Mouse (Mus musculus) liver, postnatal 0 days (tissue): ENCODE measurements at regions not wholly inside any gene's neighbourhood (a gene's known extent, or its start where the extent isn't known, plus 50 kb on each side); places are given as distances from the start of the nearest gene placed in this dataset.
"Not testable (repeated sequence)": the region's sequence is repeated elsewhere in the genome, so short reads cannot be mapped to it uniquely, and the experiment has no call there.

Experiments
- ATAC-seq: fragments of 200-750 bp; cut with Nextera tagmentation; 2 replicates; pipeline ENCODE4 v1.8.0; 2017; ENCODE audit warnings: mild to moderate bottlenecking, moderate library complexity
- DNase-seq: peaks from one replicate; pipeline ENCODE4 v3.0.0-alpha.2; 2016
- H3K27ac ChIP-seq: fragments of 300-500 bp; sonication (generic); 2 replicates; pipeline ENCODE4 v1.5.1; 2014; ENCODE audit warnings: antibody characterized with exemption, moderate library complexity, mild to moderate bottlenecking, low read depth
- H3K27me3 ChIP-seq: fragments of 300-500 bp; sonication (generic); 2 replicates; pipeline ENCODE4 v1.6.1; 2014; ENCODE audit warnings: low read length, control low read depth, mixed read lengths; ENCODE audit not compliant: insufficient read depth
- H3K36me3 ChIP-seq: fragments of 300-500 bp; sonication (generic); replicated peaks from 2 replicates; pipeline ENCODE4 v1.6.1; 2014; ENCODE audit warnings: mild to moderate bottlenecking, control low read depth, low read length, moderate library complexity, mixed read lengths; ENCODE audit not compliant: insufficient read depth
- H3K4me1 ChIP-seq: fragments of 300-500 bp; sonication (generic); 2 replicates; pipeline ENCODE4 v1.6.1; 2014; ENCODE audit warnings: antibody characterized with exemption, mild to moderate bottlenecking, control low read depth; ENCODE audit not compliant: insufficient read depth
- H3K4me2 ChIP-seq: fragments of 300-500 bp; sonication (generic); 2 replicates; pipeline ENCODE4 v1.6.1; 2014; ENCODE audit warnings: low read depth, mild to moderate bottlenecking, low read length, moderate library complexity, mixed read lengths
- H3K4me3 ChIP-seq: fragments of 300-500 bp; sonication (generic); 2 replicates; pipeline ENCODE4 v1.5.1; 2014; ENCODE audit warnings: low read depth, low read length
- H3K9ac ChIP-seq: fragments of 300-500 bp; sonication (generic); replicated peaks from 2 replicates; pipeline ENCODE4 v1.6.1; 2014; ENCODE audit warnings: mild to moderate bottlenecking, moderate library complexity
- H3K9me3 ChIP-seq: fragments of 300-500 bp; sonication (generic); 2 replicates; pipeline ENCODE4 v1.6.1; 2016; ENCODE audit warnings: mild to moderate bottlenecking, control low read depth, low read length, mixed read lengths
- CTCF ChIP-seq: sonication (generic); IDR thresholded peaks from 2 replicates; pipeline ENCODE4 v1.5.1; 2016; ENCODE audit warnings: antibody characterized with exemption, low read depth
- EP300 ChIP-seq: IDR thresholded peaks from 2 replicates; pipeline ENCODE4 v1.6.1; 2016; ENCODE audit warnings: antibody characterized with exemption, low read depth, mild to moderate bottlenecking
- WGBS: fragments of 180-500 bp; shearing (Covaris S2); extraction: QIAGEN DNeasy Blood & Tissue Kit; methylation state at CpG from one replicate; pipeline ENCODE4 v1.1.7; 2014; ENCODE audit not compliant: insufficient replicate concordance; 5-methylcytosine and 5-hydroxymethylcytosine counted together

- ATAC-seq: no peak
- WGBS: 71% methylated on average over 2 of the region's 2 CpGs
- no peak overlapping the region for H3K4me2 ChIP-seq
- H3K27me3 ChIP-seq: no peaks in the 10 kb centered on the region
- H3K27ac ChIP-seq: no peak overlapping the region
- no peak overlapping the region for H3K9ac ChIP-seq
- DNase-seq: no peak
- H3K4me1 ChIP-seq: no peaks in the 10 kb centered on the region
- no peaks in the 10 kb centered on the region for H3K36me3 ChIP-seq
- H3K4me3 ChIP-seq: no peak overlapping the region
- no peaks in the 10 kb centered on the region for H3K9me3 ChIP-seq
- no peak for TF ChIP-seq CTCF
- TF ChIP-seq EP300: no peak
Measured at GRCm38 (mm10) chr1:176529037-176529436, 253.9 kb upstream of the Pld5 start.

GRCm38 (mm10) chr1:176511467-176511866, 236.4 kb upstream of the Pld5 start:
- no peak overlapping the region for H3K4me3 ChIP-seq
- no peak overlapping the region for H3K9ac ChIP-seq
- no peaks in the 10 kb centered on the region for H3K4me1 ChIP-seq
- no peaks in the 10 kb centered on the region for H3K27me3 ChIP-seq
- WGBS: 80% methylated on average over 3 of the region's 3 CpGs
- no peak for TF ChIP-seq CTCF
- TF ChIP-seq EP300: no peak
- ATAC-seq (no peak), DNase-seq (no peak)
- no peaks in the 10 kb centered on the region for H3K9me3 ChIP-seq
- no peak overlapping the region for H3K4me2 ChIP-seq
- H3K27ac ChIP-seq: no peak overlapping the region
- H3K36me3 ChIP-seq: no peaks in the 10 kb centered on the region

GRCm38 (mm10) chr1:176505441-176505840, 230.3 kb upstream of the Pld5 start:
- H3K9me3 ChIP-seq: no peaks in the 10 kb centered on the region
- DNase-seq: no peak
- H3K36me3 ChIP-seq: no peaks in the 10 kb centered on the region
- no peak for TF ChIP-seq EP300
- TF ChIP-seq CTCF: no peak
- no peaks in the 10 kb centered on the region for H3K4me1 ChIP-seq
- no peaks in the 10 kb centered on the region for H3K27me3 ChIP-seq
- H3K4me3 ChIP-seq: no peak overlapping the region
- no peak overlapping the region for H3K9ac ChIP-seq
- no peak overlapping the region for H3K27ac ChIP-seq
- no peak overlapping the region for H3K4me2 ChIP-seq
- ATAC-seq: no peak
- WGBS: 79% methylated on average over 3 of the region's 3 CpGs

DNA sequence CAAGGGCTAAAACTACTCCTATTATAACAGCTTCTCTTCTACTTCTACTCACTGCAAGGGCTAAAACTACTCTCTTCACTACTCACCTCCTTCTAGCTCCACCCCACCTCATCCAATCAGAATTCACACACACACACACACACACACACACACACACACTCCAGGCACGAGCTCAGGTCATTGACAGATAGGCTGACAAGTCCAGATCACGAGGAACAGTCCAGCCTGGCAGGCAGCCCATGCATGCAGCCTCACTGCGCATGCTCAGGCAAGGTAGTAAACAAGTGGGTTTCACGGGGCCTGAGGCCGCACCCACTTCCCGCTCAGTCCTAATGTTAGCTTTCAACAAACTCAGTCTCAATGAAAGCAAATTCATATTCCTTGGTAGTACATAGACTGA, 229.6 kb upstream of the Pld5 start:
- H3K36me3 ChIP-seq, DNase-seq, H3K9me3 ChIP-seq, H3K4me1 ChIP-seq, H3K9ac ChIP-seq, H3K4me2 ChIP-seq, H3K27me3 ChIP-seq, ATAC-seq, H3K4me3 ChIP-seq, H3K27ac ChIP-seq: not testable (repeated sequence)
- WGBS: 63% methylated on average over 6 of the region's 6 CpGs

- WGBS: 67% methylated on average over 6 of the region's 6 CpGs
- H3K36me3 ChIP-seq: no peaks in the 10 kb centered on the region
- no peak overlapping the region for H3K4me2 ChIP-seq
- no peak for DNase-seq
- no peak overlapping the region for H3K27ac ChIP-seq
- H3K4me1 ChIP-seq: no peaks in the 10 kb centered on the region
- TF ChIP-seq EP300: no peak
- TF ChIP-seq CTCF: no peak
- no peaks in the 10 kb centered on the region for H3K9me3 ChIP-seq
- no peaks in the 10 kb centered on the region for H3K27me3 ChIP-seq
- no peak overlapping the region for H3K4me3 ChIP-seq
- no peak for ATAC-seq
- H3K9ac ChIP-seq: no peak overlapping the region
Measured at GRCm38 (mm10) chr1:176499010-176499650, 224.0 kb upstream of the Pld5 start.

DNA sequence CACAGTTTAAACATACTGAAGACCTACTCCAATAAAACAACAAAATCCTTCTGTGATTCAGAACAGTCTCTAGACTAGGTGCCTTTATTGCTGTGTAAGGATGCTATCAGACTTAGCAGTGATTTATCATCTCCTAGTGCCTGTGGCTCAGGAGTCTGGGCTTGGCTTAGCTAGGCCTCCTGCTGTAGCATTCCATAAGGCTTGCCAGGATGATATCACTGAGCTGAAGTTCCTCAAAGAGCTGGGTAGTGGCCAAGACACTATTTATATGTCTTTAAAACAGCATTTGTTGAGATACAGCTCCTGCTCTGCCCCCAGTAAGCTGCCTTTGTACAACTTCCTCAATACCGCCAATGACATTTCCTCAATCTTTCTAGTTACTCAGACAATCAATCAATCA, 193.4 kb upstream of the Pld5 start:
- Histone ChIP-seq H3K9me3 (no peaks in the 10 kb centered on the region; the same call in 1 of the 2 replicates), H3K9ac (no peak overlapping the region), H3K36me3 (no peaks in the 10 kb centered on the region), H3K4me1 (no peaks in the 10 kb centered on the region), H3K27ac (no peak overlapping the region), H3K4me2 (no peak overlapping the region), H3K4me3 (no peak overlapping the region), H3K27me3 (no peaks in the 10 kb centered on the region)
- 40% methylated on average over 1 of the region's 1 CpGs for WGBS
- DNase-seq (no peak), ATAC-seq (no peak)
- TF ChIP-seq CTCF (no peak), EP300 (no peak)

- Histone ChIP-seq H3K4me2 (no peak overlapping the region), H3K4me1 (no peaks in the 10 kb centered on the region), H3K27ac (no peak overlapping the region), H3K27me3 (no peaks in the 10 kb centered on the region), H3K36me3 (no peaks in the 10 kb centered on the region), H3K9me3 (no peaks in the 10 kb centered on the region; the same call in 1 of the 2 replicates), H3K9ac (no peak overlapping the region), H3K4me3 (no peak overlapping the region)
- WGBS: 83% methylated on average over 5 of the region's 5 CpGs
- no peak for DNase-seq
- no peak for ATAC-seq
- TF ChIP-seq CTCF (no peak), EP300 (no peak)
Measured at GRCm38 (mm10) chr1:176462125-176462524, 187.0 kb upstream of the Pld5 start.
